Mouse (Mus musculus) 3T3-L1 (cell line): ENCODE results near the gene Lhx3.

Experiments used
- DNase-seq: peaks from one replicate; pipeline ENCODE4 v3.0.0-alpha.2; 2015; ENCODE audit warnings: low read depth, low spot score

Lhx3 gene

DNA sequence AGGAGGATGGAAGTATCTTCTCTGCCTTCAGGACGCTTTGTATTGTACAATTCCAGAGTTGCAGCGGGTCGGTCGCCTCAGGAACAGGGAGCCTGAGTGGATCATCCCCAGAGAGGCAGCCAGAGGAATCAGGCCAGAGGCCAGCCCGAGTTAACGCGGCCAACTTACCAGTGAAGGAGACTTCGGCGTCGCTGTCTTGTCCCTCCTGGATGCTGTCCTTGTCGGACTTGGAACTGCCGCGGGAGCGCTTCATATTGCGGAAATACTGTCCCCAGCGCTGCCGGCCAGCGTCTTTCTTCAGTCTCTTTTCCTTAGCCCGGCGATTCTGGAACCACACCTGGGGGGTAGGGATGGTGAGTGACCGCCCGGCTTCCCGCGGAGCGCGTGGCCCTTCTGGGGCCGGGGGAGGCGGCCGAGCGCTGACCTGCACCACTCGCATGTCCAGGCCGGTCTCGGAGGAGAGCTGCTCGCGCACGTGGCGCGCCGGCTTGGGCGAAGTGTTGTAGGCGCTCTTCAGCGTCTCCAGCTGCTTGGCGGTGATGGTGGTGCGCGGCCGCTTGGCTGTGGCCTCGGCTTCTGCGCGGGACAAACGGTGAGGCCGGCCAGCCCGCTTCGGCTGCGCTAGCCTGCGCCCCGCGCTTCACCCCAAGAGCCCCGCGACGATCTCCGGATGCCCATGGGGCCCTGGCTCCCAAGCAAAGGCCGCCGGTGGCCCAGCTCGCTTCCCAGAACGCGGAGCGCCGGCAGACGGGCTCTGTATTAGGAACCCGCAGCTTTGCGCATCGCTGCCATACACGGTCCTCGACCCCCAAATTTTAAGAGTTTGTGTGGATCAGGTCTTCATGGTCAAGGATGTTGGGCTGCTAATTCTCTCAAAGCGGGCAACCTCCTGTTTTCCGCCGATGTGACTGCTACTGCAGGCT, 5.9 kb downstream of the Lhx3 start:
- DNase-seq: no peak

DNA sequence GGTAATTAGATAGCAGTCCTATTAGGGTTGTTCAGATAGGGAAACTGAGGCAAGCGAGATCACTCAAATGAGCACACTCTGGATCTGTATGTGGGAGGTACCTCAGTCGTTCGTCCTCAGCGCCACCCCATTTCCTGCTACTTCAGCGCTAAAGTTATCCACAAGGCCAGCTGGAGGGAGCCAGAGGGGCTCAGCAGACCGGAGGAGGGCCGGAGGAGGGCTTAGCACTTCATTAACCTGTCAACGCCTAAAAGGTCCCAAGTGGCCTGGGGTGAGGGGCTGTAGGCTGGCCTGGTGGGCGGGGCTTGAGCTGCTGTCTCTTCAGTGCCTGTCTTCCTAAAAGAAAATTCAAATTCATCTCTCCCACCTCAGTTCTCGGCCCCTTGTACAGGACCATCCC, 9.6 kb downstream of the Lhx3 start:
- DNase-seq: no peak

DNA sequence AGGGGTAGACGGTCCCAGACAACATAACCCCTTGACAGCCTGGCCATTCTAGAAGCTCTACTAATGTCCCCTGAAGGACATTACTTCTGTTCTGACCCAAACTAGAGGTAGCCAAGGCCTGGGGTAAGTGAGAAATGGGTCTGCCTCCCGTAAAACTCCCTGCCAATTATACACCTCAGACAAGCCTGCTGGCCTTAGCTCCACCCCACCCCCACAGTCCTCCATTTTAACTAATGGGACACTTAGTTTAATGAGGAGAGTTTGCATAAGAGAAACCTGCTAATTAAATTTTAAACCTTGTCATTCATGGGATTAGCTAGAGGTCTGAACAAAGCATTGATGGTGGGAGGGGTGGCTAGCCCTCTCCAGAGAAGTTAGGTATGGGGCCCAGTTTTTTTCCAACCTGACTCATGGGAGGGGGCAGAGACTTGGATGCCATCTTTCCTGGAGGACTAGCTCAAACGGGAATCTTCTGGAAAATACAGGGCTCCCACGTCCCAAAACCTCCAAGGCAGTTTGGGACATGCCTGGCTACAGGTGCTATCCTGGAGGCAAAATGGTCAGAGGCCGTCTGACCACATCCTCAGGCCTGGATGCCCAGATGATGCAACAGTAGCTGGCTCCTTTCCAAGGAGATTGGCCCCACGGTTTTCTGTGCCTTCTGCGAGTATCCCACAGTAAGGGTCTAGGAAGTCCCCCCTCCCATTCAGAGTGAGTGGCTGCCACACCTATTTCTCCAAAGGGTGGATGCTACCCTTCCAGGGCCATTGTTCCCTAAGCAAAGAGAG, 13.3 kb downstream of the Lhx3 start:
- no peak for DNase-seq

DNA sequence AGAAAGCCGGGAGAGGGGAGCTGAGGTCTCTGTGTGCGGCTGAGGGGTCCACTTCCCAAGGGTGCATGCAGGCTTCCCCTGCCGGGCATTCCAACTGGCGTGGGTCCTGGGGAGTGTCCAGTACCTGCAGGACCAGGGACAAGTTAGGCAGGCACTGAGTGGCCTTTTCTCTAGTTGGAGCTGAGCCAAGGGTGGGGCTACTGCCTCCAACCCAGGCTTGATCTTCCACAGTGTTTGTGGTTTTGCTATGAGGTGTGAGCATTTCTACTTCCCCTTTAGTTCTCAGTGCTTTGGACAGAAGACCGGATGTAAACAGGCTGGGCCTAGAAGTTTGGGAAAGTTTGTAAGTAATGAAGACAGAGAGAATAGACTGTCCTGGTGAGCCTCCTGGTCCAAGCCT, 19.6 kb downstream of the Lhx3 start:
- peak; percentile 12 for DNase-seq

DNA sequence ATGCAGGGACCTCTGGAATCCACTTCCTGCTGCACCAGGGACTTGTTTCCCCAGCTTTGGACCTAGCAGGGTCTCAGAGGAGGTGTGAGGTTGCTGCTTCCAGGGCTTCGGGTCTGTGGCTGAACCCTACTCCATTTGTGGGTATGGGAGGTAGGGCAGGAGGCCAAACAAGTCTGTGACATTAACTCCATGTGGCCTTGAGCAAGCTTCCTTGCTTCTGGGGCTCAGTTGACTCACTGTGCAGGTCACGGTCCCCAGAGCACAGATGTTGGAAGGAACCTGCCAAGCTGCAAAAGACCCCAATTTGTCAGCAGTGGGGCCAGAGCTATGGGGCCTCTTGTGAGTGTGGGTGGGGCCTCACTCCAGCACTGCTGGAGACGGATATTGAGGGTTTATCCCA, 23.7 kb downstream of the Lhx3 start:
- no peak for DNase-seq

DNA sequence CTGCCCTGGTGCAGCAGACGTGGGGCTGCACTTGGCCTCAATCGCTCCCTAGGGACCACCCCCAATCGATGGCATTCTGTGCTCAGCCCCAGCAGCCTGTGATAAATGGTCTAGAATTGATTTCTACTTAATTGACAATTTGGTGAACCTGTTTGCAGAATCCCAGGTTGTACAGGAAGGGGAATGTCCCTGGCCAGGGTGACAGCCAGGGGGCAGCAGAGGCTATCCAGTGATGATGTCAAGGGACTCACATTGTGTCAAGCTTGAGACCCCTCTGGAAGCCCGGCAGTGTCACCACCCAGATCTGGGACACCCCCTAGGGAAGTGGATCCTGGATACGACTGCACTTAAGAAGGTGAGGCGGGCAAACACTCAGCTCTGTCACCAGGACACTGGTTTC, 25.4 kb downstream of the Lhx3 start:
- peak; percentile 37 for DNase-seq

GRCm38 (mm10) chr2:26177189-26177588, 30.9 kb downstream of the Lhx3 start:
- no peak for DNase-seq

DNA sequence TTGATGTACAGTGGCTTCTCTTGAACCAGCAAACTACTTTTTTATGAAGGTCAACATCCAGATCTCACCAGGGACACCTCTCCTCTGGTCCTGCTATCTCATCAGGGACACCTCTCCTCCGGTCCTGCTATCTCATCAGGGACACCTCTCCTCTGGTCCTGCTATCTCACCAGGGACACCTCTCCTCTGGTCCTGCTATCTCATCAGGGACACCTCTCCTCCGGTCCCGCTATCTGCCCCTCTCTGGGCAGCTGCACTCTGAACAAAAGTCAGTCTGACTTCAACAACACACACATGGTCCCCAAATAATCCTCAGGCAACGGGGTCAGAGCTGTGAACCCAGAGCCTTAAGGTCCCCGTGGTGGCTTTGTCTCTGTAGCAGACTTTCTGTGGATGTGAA, 31.4 kb downstream of the Lhx3 start:
- no peak for DNase-seq

- no peak for DNase-seq
Observed at GRCm38 (mm10) chr2:26175191-26175590, 32.9 kb downstream of the Lhx3 start.

- no peak for DNase-seq
Observed at GRCm38 (mm10) chr2:26172166-26172565, 35.9 kb downstream of the Lhx3 start.

DNA sequence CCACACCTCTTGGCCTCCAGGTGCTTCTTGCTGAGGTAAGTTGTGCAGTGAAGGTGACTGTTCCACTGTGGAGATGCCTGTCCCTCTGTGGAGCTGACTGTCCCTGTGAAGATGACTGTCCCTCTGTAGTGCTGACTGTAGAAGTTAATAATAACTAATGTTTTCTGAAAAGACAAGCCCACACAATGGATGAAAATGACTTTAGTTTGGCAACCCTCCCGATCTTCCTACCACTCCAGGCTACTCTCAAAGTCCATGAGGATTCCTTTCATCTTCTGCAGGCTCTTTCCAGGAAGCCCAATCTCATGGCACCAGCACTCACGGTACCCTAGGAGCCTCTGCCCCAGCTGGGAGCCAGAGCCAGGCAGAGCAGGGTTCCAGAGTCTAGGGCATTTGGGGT, 37.7 kb downstream of the Lhx3 start:
- no peak for DNase-seq

- no peak for DNase-seq
Observed at GRCm38 (mm10) chr2:26168843-26169579, 39.1 kb downstream of the Lhx3 start.

DNA sequence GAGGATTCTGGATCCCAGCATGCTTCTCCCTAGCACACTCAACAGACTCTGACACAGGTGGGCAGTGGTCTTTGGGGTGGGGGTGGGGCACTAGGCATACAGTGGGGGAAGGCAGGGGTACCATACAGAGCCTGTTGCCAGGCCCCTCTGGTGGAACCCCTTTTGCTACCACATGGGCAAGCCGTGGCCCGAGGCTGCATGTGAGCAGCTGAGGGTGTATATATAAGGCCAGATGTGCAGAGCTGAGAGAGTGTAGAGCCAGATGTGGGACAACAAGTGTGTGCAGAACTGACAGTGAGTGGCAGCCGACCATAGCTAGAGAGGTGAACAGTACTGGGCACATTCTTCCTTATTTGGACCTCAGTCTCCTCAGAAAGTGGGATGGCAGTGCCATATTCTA, 41.2 kb downstream of the Lhx3 start:
- no peak for DNase-seq

- no peak for DNase-seq
Observed at GRCm38 (mm10) chr2:26158064-26158463, 50.0 kb downstream of the Lhx3 start.

GRCm38 (mm10) chr2:26156191-26156977, 51.7 kb downstream of the Lhx3 start:
- DNase-seq: no peak

DNA sequence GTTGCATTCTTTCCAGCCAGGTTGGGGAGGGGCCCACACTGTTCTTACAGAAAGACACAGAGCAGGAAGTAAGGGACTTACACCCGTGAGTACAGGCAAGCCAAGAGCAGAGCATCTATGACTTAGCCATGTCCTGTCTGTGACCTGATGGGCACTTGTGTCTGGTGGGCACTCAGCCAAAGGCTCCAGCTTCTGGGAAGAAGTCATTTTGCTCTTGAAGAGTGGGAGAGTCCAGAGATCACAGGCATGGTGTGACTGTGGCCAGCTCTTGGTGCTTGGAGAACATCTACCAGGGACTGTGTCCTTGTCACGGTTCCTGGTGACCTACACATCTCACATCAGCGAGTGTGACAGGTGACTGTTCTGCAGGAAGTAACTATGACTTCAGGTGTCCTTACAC, 52.4 kb downstream of the Lhx3 start:
- no peak for DNase-seq

- DNase-seq: no peak
Observed at GRCm38 (mm10) chr2:26154586-26154985, 53.5 kb downstream of the Lhx3 start.

- peak; percentile 72 for DNase-seq
Observed at GRCm38 (mm10) chr2:26153909-26154340, 54.2 kb downstream of the Lhx3 start.

GRCm38 (mm10) chr2:26153295-26153694, 54.8 kb downstream of the Lhx3 start:
- peak; percentile 60 for DNase-seq
